Mouse (Mus musculus): ENCODE measurements at regions not wholly inside any gene's neighbourhood (a gene's known extent, or its start where the extent isn't known, plus 50 kb on each side); places are given as distances from the start of the nearest gene placed in this dataset.
A peak's percentile ranks its signal among the peaks of the same experiment; 100 is the strongest.
"Not testable (repeated sequence)": the region's sequence is repeated elsewhere in the genome, so short reads cannot be mapped to it uniquely, and the experiment has no call there.

- 72% methylated on average over 2 of the region's 2 CpGs for WGBS
- ATAC-seq (ENCODE audit: insufficient read depth, low FRiP score), result not testable (repeated sequence)
Observed at GRCm38 (mm10) chr15:19242962-19243361, 424.2 kb downstream of the Cdh10 start.

GRCm38 (mm10) chr15:19247489-19247888 is 428.7 kb downstream of the Cdh10 start:
- H3K9ac ChIP-seq (ENCODE audit: low read length), result no peak overlapping the region
- no peak for ATAC-seq (ENCODE audit: insufficient read depth, low FRiP score)
- 54% methylated on average over 4 of the region's 4 CpGs for WGBS

More at GRCm38 (mm10) chr15:19242962-19243361, 424.2 kb downstream of the Cdh10 start:
- not testable (repeated sequence) for H3K36me3 ChIP-seq (ENCODE audit: control insufficient read depth, insufficient read depth, low read length); H3K9ac ChIP-seq (ENCODE audit: low read length); H3K27me3 ChIP-seq (ENCODE audit: control insufficient read depth, insufficient read depth, low read length); H3K9me3 ChIP-seq (replicated peaks; ENCODE audit: control insufficient read depth, low read length); H3K4me3 ChIP-seq (replicated peaks; ENCODE audit: low read length); H3K4me1 ChIP-seq (ENCODE audit: control insufficient read depth, insufficient read depth, low read length); H3K27ac ChIP-seq (ENCODE audit: low read length); H3K4me2 ChIP-seq (ENCODE audit: low read depth, low read length)

DNA sequence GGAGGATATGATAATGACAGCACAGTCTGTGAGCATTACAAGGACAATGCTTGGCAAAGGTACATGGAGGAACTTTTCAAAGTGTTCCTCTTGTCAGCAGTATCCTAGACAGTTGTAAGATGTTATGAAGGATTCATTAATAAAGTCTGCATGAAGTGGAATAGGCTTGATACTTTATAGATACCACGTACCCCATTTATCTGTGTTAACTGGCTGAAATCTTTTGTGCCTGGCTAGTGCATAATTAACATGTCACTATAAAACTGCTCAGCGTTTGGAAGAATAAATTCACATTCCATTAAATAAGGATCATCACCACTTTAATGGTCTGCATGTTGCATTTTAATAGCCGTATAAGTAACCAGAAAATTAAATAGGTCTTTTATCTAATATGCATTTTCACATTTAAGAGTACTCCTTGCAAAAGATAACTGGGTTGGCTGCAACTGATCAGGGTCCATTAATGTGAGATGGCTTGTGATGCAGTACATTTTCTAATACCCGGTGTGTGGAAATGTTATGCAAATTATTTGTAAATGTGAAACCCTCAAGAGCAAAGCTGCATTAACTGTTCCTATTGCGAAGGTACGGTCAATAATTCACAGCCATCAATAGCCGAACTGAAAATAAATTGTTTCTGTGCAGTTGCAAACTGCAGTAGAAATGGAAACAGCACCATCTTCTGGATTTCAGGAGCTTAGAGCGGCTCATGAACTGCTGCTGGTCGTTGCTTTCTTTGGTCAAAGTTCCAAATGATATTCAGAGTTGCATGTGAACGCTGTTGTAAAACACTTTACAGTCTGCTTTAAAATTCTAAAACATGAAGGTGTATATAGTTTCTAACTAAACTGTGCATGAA is 457.4 kb downstream of the Cdh10 start:
- peak overlapping the region; percentile 20; the same call in 1 of the 2 replicates for H3K4me3 ChIP-seq (replicated peaks; ENCODE audit: low read length)
- 47% methylated on average over 10 of the region's 10 CpGs for WGBS

More at GRCm38 (mm10) chr15:19247489-19247888, 428.7 kb downstream of the Cdh10 start:
- H3K27me3 ChIP-seq (ENCODE audit: control insufficient read depth, insufficient read depth, low read length), result no peaks in the 10 kb centered on the region
- no peaks in the 10 kb centered on the region for H3K36me3 ChIP-seq (ENCODE audit: control insufficient read depth, insufficient read depth, low read length)
- H3K27ac ChIP-seq (ENCODE audit: low read length), result no peak overlapping the region
- no peaks in the 10 kb centered on the region for H3K9me3 ChIP-seq (replicated peaks; ENCODE audit: control insufficient read depth, low read length)
- no peak overlapping the region for H3K4me2 ChIP-seq (ENCODE audit: low read depth, low read length)
- H3K4me3 ChIP-seq (replicated peaks; ENCODE audit: low read length), result no peak overlapping the region
- H3K4me1 ChIP-seq (ENCODE audit: control insufficient read depth, insufficient read depth, low read length), result no peaks in the 10 kb centered on the region

DNA sequence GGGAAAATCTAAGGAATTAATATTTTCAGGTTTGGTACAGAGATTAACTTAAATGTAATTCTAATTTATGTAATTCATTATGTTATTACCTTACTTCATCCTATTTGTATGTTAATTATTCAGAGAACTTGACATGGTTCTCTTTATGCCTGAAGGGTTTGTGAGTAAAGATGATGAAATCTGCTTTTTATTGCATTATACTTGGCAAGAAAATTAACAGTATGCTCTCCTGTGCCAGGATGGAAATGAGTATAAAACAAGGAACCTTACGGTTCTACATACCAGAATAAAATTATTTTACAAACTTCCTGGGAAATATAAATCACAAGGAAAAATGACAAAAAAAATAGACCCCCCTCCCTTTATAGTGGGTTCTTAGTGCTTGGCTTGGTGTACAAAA is 497.6 kb downstream of the Cdh10 start:
- Histone ChIP-seq H3K9me3 (replicated peaks; ENCODE audit: control insufficient read depth, low read length) (no peaks in the 10 kb centered on the region), H3K9ac (ENCODE audit: low read length) (no peak overlapping the region), H3K4me3 (replicated peaks; ENCODE audit: low read length) (no peak overlapping the region), H3K27ac (ENCODE audit: low read length) (no peak overlapping the region), H3K4me2 (ENCODE audit: low read depth, low read length) (no peak overlapping the region), H3K4me1 (ENCODE audit: control insufficient read depth, insufficient read depth, low read length) (no peaks in the 10 kb centered on the region), H3K27me3 (ENCODE audit: control insufficient read depth, insufficient read depth, low read length) (no peaks in the 10 kb centered on the region), H3K36me3 (ENCODE audit: control insufficient read depth, insufficient read depth, low read length) (no peaks in the 10 kb centered on the region)
- ATAC-seq (ENCODE audit: insufficient read depth, low FRiP score), result no peak
- 75% methylated on average over 1 of the region's 1 CpGs for WGBS

More for the DNA sequence above, 457.4 kb downstream of the Cdh10 start:
- no peaks in the 10 kb centered on the region for H3K4me1 ChIP-seq (ENCODE audit: control insufficient read depth, insufficient read depth, low read length)
- no peak overlapping the region for H3K27ac ChIP-seq (ENCODE audit: low read length)
- no peaks in the 10 kb centered on the region for H3K36me3 ChIP-seq (ENCODE audit: control insufficient read depth, insufficient read depth, low read length)
- H3K4me2 ChIP-seq (ENCODE audit: low read depth, low read length), result no peak overlapping the region; the same call in 1 of the 2 replicates
- H3K27me3 ChIP-seq (ENCODE audit: control insufficient read depth, insufficient read depth, low read length), result no peaks in the 10 kb centered on the region
- H3K9me3 ChIP-seq (replicated peaks; ENCODE audit: control insufficient read depth, low read length), result no peaks in the 10 kb centered on the region
- no peak overlapping the region for H3K9ac ChIP-seq (ENCODE audit: low read length)
- no peak for ATAC-seq (ENCODE audit: insufficient read depth, low FRiP score)

DNA sequence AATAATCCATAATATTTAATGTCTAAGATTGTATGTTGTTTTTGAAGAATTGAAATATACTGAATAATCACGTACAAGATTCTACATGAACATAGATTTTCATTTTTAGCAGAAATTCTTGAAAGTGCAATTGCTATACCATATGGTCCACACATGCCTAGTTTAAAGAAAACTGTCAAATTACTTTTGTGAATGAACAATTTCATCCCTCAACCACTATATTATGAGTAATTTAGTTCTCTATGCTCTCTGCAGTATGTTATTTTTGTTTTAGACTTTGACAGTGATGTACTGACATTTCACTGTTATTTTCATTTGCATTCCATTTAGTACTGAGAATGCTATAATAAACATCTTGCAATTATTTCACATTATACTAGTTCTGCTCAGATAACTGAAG is 537.6 kb downstream of the Cdh10 start:
- no peak for ATAC-seq (ENCODE audit: insufficient read depth, low FRiP score)
- Histone ChIP-seq H3K4me3 (replicated peaks; ENCODE audit: low read length) (no peak overlapping the region), H3K4me2 (ENCODE audit: low read depth, low read length) (no peak overlapping the region), H3K36me3 (ENCODE audit: control insufficient read depth, insufficient read depth, low read length) (no peaks in the 10 kb centered on the region), H3K9ac (ENCODE audit: low read length) (no peak overlapping the region), H3K27me3 (ENCODE audit: control insufficient read depth, insufficient read depth, low read length) (no peaks in the 10 kb centered on the region), H3K27ac (ENCODE audit: low read length) (no peak overlapping the region), H3K4me1 (ENCODE audit: control insufficient read depth, insufficient read depth, low read length) (no peaks in the 10 kb centered on the region), H3K9me3 (replicated peaks; ENCODE audit: control insufficient read depth, low read length) (no peaks in the 10 kb centered on the region)
- 60% methylated on average over 1 of the region's 1 CpGs for WGBS

DNA sequence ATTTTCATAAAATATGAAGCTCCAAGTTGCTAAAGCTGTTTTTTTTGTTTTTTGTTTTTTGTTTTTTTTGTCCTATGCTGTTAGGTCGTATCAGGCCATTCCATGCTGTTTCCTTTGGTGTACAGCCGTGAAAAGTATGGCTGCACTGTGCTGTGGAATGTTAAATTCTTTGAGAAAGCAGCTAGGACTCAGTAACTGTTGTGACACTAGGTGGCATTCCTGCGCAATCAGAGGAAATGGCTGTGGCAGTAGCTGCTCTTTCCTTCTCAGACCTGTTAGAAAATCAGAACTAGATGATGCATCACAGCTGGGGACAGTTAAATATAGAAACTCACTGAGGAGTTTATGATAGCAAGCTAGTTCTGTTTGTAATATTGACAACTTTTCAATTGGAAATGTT is 541.9 kb downstream of the Cdh10 start:
- H3K36me3 ChIP-seq (ENCODE audit: control insufficient read depth, insufficient read depth, low read length), result no peaks in the 10 kb centered on the region
- H3K9me3 ChIP-seq (replicated peaks; ENCODE audit: control insufficient read depth, low read length), result no peaks in the 10 kb centered on the region
- no peak overlapping the region for H3K9ac ChIP-seq (ENCODE audit: low read length)
- ATAC-seq (ENCODE audit: insufficient read depth, low FRiP score), result no peak
- no peak overlapping the region for H3K4me2 ChIP-seq (ENCODE audit: low read depth, low read length)
- WGBS, result 25% methylated on average over 3 of the region's 3 CpGs
- no peaks in the 10 kb centered on the region for H3K27me3 ChIP-seq (ENCODE audit: control insufficient read depth, insufficient read depth, low read length)
- H3K27ac ChIP-seq (ENCODE audit: low read length), result no peak overlapping the region
- no peak overlapping the region for H3K4me3 ChIP-seq (replicated peaks; ENCODE audit: low read length)
- H3K4me1 ChIP-seq (ENCODE audit: control insufficient read depth, insufficient read depth, low read length), result no peaks in the 10 kb centered on the region

- no peaks in the 10 kb centered on the region for H3K4me1 ChIP-seq (ENCODE audit: control insufficient read depth, insufficient read depth, low read length)
- no peak overlapping the region for H3K9ac ChIP-seq (ENCODE audit: low read length)
- no peaks in the 10 kb centered on the region for H3K36me3 ChIP-seq (ENCODE audit: control insufficient read depth, insufficient read depth, low read length)
- no peaks in the 10 kb centered on the region for H3K27me3 ChIP-seq (ENCODE audit: control insufficient read depth, insufficient read depth, low read length)
- no peak overlapping the region for H3K4me3 ChIP-seq (replicated peaks; ENCODE audit: low read length)
- ATAC-seq (ENCODE audit: insufficient read depth, low FRiP score), result no peak
- no peaks in the 10 kb centered on the region for H3K9me3 ChIP-seq (replicated peaks; ENCODE audit: control insufficient read depth, low read length)
- H3K4me2 ChIP-seq (ENCODE audit: low read depth, low read length), result no peak overlapping the region
- no peak overlapping the region for H3K27ac ChIP-seq (ENCODE audit: low read length)
- 78% methylated on average over 4 of the region's 4 CpGs for WGBS
Observed at GRCm38 (mm10) chr15:19389951-19390350, 571.2 kb downstream of the Cdh10 start.

DNA sequence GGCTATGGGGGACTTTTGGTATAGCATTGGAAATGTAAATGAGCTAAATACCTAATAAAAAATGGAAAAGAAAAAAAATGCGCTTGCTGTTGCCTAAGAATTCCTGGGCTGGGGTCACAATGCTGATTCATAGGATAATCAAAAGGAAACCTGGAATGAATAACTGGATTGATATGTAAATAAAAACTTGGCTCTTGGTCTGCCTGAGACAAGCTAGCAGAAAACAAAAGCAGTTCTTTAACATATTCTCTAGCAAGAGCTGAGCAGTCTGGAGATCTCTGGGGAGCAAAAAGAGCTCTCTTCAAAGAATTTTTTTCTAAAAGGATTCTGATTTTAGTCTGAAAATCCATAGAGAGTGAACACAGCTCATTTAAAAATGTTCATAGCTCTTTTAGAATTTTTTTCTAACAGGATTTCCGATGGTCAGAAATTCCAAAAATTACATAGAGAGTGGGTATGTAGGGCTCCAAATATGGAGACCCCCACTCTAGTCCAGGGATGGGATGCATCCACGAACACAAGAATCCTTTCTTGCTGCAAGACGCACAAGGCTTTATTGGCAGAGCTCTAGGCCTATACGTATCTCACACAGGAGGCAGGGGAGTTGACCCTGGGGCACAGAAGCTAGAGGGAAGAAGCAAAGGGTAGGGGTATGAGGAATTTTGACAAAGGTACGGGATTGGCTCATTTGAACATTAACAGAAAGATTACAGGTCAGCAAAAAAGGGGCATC is 572.7 kb downstream of the Cdh10 start:
- no peak overlapping the region for H3K4me3 ChIP-seq (replicated peaks; ENCODE audit: low read length)
- H3K9ac ChIP-seq (ENCODE audit: low read length), result no peak overlapping the region
- no peaks in the 10 kb centered on the region for H3K36me3 ChIP-seq (ENCODE audit: control insufficient read depth, insufficient read depth, low read length)
- H3K4me1 ChIP-seq (ENCODE audit: control insufficient read depth, insufficient read depth, low read length), result no peaks in the 10 kb centered on the region
- no peaks in the 10 kb centered on the region for H3K9me3 ChIP-seq (replicated peaks; ENCODE audit: control insufficient read depth, low read length)
- ATAC-seq (ENCODE audit: insufficient read depth, low FRiP score), result no peak
- H3K27ac ChIP-seq (ENCODE audit: low read length), result no peak overlapping the region
- H3K27me3 ChIP-seq (ENCODE audit: control insufficient read depth, insufficient read depth, low read length), result no peaks in the 10 kb centered on the region
- H3K4me2 ChIP-seq (ENCODE audit: low read depth, low read length), result no peak overlapping the region
- WGBS, result 74% methylated on average over 6 of the region's 6 CpGs

DNA sequence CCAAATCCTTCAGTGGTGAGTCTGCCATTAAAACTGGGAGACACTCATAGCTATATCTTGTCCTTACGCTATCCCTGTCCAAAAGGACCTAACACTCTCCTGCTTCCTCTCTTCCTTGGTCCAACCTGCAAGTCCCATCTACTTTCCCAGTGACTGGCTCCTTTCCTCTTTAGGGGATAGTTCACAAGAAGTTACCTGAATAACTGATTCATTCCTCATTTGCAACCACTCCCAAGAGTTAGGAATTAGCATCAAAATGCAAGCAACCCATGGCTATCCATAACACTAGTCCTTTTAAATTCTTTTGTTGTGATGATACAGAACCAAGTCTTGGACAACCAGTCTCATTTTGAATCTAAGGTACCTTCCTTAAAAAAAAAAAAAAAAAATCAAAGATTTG is 576.9 kb downstream of the Cdh10 start:
- Histone ChIP-seq H3K4me3 (replicated peaks; ENCODE audit: low read length) (no peak overlapping the region), H3K27ac (ENCODE audit: low read length) (no peak overlapping the region), H3K27me3 (ENCODE audit: control insufficient read depth, insufficient read depth, low read length) (no peaks in the 10 kb centered on the region), H3K9me3 (replicated peaks; ENCODE audit: control insufficient read depth, low read length) (no peaks in the 10 kb centered on the region), H3K4me1 (ENCODE audit: control insufficient read depth, insufficient read depth, low read length) (no peaks in the 10 kb centered on the region), H3K9ac (ENCODE audit: low read length) (no peak overlapping the region), H3K36me3 (ENCODE audit: control insufficient read depth, insufficient read depth, low read length) (no peaks in the 10 kb centered on the region), H3K4me2 (ENCODE audit: low read depth, low read length) (no peak overlapping the region)
- no peak for ATAC-seq (ENCODE audit: insufficient read depth, low FRiP score)
- WGBS, result 90% methylated on average over 1 of the region's 1 CpGs
